20 mouse cellular contexts compared by ENCODE assay signal in genomic region chr2:27901525-27902245, GRCm38 (mm10). TPM values are rescaled to one million over a fixed set of nuclear protein-coding genes. Genes with fewer than 3 reads are reported as not detected.
DNase-seq lines count a peak whose midpoint lies in the region; ATAC-seq lines count a peak whose summit lies in the region.
"Had no signal": no experiment of that assay in that cellular context is flagged by ENCODE, and none has a peak within 500 bp of the region (broad histone marks: within the 10 kb centered on the region; RNA-seq: fewer than 3 reads in every experiment).

No protein-coding gene starts in this region.

- no peak overlapping the region for H3K4me3 ChIP-seq in heart, embryonic 15.5 days
- H3K4me3 ChIP-seq: hindbrain, embryonic 10.5 days; kidney, embryonic 15.5 days; liver, embryonic 15.5 days; midbrain, embryonic 10.5 days; neural tube, embryonic 13.5 days had no signal

- H3K4me2 ChIP-seq in heart, embryonic 15.5 days, result no peak overlapping the region
- H3K4me2 ChIP-seq: kidney, embryonic 15.5 days; liver, embryonic 15.5 days; neural tube, embryonic 13.5 days had no signal

- intact Hi-C loops in heart, postnatal 10 days (cut with DNase I), result no loop called here

- H3K9ac ChIP-seq in heart, embryonic 15.5 days, result no peak overlapping the region
- H3K9ac ChIP-seq: forebrain, postnatal 0 days; kidney, embryonic 15.5 days; liver, embryonic 15.5 days; neural tube, embryonic 13.5 days had no signal

- H3K4me1 ChIP-seq in heart, embryonic 15.5 days (replicated peaks), result peaks cover 34% of the 10 kb centered on the region
- H3K4me1 ChIP-seq: liver, embryonic 15.5 days; neural tube, embryonic 13.5 days had no signal

- H3K36me3 ChIP-seq in heart, embryonic 15.5 days, result no peaks in the 10 kb centered on the region
- H3K36me3 ChIP-seq: hindbrain, embryonic 10.5 days; kidney, embryonic 15.5 days; liver, embryonic 15.5 days; midbrain, embryonic 10.5 days; neural tube, embryonic 13.5 days had no signal

- no peaks in the 10 kb centered on the region for H3K9me3 ChIP-seq in heart, embryonic 15.5 days (replicated peaks)
- H3K9me3 ChIP-seq: hindbrain, embryonic 10.5 days; kidney, embryonic 15.5 days; liver, embryonic 15.5 days; midbrain, embryonic 10.5 days; neural tube, embryonic 13.5 days had no signal

- no peak for DNase-seq in frontal cortex, postnatal 14 days (ENCODE audit: low spot score in 2 of 2)
- DNase-seq in heart, postnatal 10 days, result no peak
- peak; percentile 18 for DNase-seq in retina, embryonic 14.5 days (ENCODE audit: low spot score)
- no peak for DNase-seq in retina, postnatal 1 day
- DNase-seq: adrenal gland, adult 8-10 months; cerebellum, adult 11-12 months; forebrain, postnatal 0 days; gastrocnemius, postnatal 25 days; layer of hippocampus, postnatal 36 days; left cerebral cortex, postnatal 4 days; lung, postnatal 36 days; thymus, postnatal 36 days had no signal

- no peaks in the 10 kb centered on the region for H3K27me3 ChIP-seq in heart, embryonic 15.5 days
- H3K27me3 ChIP-seq: kidney, embryonic 15.5 days; neural tube, embryonic 13.5 days had no signal

- peak overlapping the region; percentile 20 for H3K27ac ChIP-seq in heart, embryonic 15.5 days
- H3K27ac ChIP-seq: kidney, embryonic 15.5 days; liver, embryonic 15.5 days; midbrain, embryonic 10.5 days; neural tube, embryonic 13.5 days had no signal

- WGBS in heart, embryonic 15.5 days, result 36% methylated on average over 9 of the region's 9 CpGs

- peak; percentile 77 for ATAC-seq in frontal cortex, adult (ENCODE audit: low TSS enrichment)
- 0 out of 2 replicates have a peak, but pooled peaks have one; percentile 11 for ATAC-seq in heart, embryonic 15.5 days (replicated peaks; ENCODE audit: insufficient number of reproducible peaks, insufficient read depth, low FRiP score, low read depth)
- ATAC-seq in megakaryocyte, adult 5-6 weeks (ENCODE audit: poor library complexity, severe bottlenecking), result no peak
- ATAC-seq: forebrain, postnatal 0 days had no signal

RNA-seq across cellular contexts. Expression of gene Col5a1, which starts 15.5 kb away (rescaled TPM):
- 71.0 and 89.5 TPM in 2 replicates for polyA plus RNA-seq in heart, embryonic 15.5 days (2015; fragmentation: Nextera tagmentation; extraction: Ambion mirVana)
- 100 to 1,000 TPM; 157 to 164 TPM for total RNA-seq in heart, postnatal 10 days (2021)
- 0.78 and 2.2 TPM in 2 replicates for total RNA-seq in megakaryocyte, adult 5-6 weeks (2015)
- 0.77 and 1.1 TPM in 2 replicates for total RNA-seq in megakaryocyte, adult 5-6 weeks (2017)

Comparison
In these comparisons a context has a peak if more than half of its experiments do, and no peak if none do; other contexts are left out.
1. RNA of gene Col5a1, which starts 15.5 kb away (total RNA-seq): 157 to 164 TPM in heart, postnatal 10 days; 0.77 to 2.2 TPM in megakaryocyte, adult 5-6 weeks; every median in the first group is over 10 times any median in the second.